Mouse (Mus musculus) activated CD4-positive, CD25-positive, alpha-beta regulatory T cell, adult 4 months (primary cell): ENCODE results near the gene Olfr223. TPM values are rescaled to one million over a fixed set of nuclear protein-coding genes. Genes with fewer than 3 reads are reported as not detected.
"Not testable (repeated sequence)": the region's sequence is repeated elsewhere in the genome, so short reads cannot be mapped to it uniquely, and the experiment has no call there.

Source experiments
- ATAC-seq: one replicate; pipeline ENCODE4 v1.8.0; 2017
- polyA plus RNA-seq, 2 experiments: library from polyadenylated mRNA; unstranded; fragments of 100-300 nt; shearing (Covaris generic); gene quantifications; one replicate each; pipeline ENCODE4 v1.2.1; 2017

The Olfr223 gene
- polyA plus RNA-seq, 2 experiments from 2014 or later, result not detected

DNA sequence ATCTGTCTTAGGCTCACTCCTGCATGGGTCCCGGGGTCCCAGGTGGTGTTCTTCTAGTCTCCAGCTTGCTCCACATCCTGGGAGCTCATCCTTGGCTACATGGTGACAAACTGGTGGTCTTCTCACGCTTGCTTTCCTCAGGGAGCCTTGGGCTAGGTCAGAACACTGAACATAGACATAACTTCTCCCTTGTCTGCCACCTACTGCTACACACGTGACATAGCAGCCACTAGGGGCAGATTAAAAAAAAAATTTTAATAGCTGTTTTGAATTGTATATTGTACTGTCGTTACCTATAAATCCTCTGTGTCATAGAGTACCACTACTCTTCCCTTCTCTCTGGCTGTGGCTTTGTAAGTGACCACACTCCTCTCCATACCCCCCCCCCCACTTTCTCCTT is 3.0 kb upstream of the Olfr223 start:
- no peak for ATAC-seq

DNA sequence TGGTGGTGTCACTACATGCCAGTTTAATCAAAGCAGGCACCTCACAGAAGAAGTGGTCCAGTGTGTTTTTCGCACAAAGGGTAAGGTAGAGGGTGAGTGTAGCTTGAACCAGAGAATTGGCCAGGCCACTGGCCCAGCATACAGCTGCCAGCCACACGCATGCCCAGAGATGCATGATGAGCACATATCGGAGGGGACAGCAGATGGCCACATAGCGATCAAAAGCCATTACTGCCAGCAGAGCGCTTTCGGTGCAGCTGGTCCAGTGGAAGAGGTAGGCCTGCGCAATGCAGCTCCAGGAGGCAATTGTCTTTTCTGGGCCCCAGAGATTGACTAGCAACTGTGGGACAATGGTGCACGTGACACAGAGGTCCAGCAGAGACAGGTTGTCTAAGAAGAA is 3.6 kb downstream of the Olfr223 start:
- ATAC-seq, result no peak

- no peak for ATAC-seq
Observed at GRCm38 (mm10) chr11:59584539-59584938, 8.6 kb downstream of the Olfr223 start.

DNA sequence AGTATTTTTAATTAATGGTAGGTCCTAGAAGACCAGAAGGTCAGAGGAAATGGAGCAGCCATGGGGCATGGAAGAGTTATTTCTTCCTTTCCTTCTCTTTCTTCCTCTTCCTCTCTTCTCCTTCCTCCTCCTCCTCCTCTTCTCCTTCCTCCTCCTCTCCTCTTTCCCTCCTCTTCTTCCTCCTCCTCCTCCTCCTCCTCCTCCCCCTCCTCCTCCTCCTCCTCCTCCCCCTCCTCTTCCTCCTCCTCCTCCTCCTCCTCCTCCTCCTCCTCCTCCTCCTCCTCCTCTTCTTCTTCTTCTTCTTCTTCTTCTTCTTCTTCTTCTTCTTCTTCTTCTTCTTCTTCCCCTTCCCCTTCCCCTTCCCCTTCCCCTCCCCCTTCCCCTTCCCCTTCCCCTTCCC is 17.0 kb downstream of the Olfr223 start, which contains the start of gene Olfr222:
Olfr222 (minus strand) TSS at position 101 of the 400 bp plus-strand sequence.
- ATAC-seq, result not testable (repeated sequence)

DNA sequence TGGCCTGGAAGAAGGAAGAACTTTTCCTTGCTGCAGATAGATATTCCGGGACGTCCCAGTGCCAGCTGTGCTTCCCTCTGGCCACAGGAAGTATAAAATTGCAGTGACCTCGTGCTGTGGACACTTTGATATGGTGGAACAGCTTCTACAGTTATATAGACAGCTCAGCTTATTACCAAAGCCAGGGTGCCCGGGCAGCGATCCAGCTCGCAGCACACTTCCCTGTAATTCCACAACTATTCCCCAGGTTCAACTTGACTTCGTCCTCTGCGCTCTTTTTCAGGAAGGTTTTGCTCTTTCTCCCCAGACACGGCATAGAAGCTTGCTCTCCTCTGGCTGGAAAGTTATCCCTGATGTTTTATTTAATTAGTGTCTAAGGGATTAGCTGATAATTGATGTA is 17.4 kb downstream of the Olfr223 start:
- no peak for ATAC-seq

DNA sequence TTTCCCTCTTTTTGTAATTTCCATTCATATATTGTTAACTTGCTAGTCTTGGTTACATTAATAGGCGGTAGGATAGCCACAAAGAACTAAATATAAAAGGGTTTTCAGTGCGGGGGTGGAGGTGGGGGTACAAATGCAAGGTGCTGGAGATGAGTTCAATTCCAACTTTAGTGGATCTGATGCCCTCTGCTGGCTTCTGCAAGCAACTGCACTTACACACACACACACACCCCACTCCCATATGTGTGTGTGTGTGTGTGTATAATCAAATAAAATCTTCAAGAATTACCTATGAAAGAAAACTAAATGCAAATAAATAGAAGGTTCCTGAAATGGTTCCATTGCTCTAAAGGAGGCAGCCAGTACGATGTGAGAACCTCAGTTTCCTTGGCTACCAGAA is 23.8 kb downstream of the Olfr223 start:
- ATAC-seq, result no peak

GRCm38 (mm10) chr11:59562837-59563236 is 30.3 kb downstream of the Olfr223 start:
- ATAC-seq, result no peak

GRCm38 (mm10) chr11:59562336-59562735 is 30.8 kb downstream of the Olfr223 start:
- ATAC-seq, result no peak

GRCm38 (mm10) chr11:59560906-59561305 is 32.2 kb downstream of the Olfr223 start:
- ATAC-seq, result no peak

DNA sequence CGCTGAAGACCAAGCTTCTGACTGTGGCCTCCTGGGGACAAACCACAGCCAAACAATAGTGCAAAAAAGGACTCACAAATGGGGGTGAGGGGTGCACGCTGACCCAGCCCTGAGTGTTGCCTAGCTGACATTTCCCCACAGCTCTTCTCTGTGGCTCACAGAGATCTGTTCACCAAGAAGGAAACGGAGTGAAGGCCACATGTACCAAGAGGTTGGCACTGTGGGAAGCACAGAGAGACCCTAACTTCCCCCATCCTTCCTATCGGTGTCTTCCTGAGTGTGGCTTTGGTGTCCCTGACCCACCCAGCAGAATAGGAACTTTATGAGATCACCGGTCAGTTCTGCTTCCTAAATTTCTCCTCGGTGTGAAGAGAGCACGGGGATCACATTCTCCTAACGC is 38.6 kb downstream of the Olfr223 start:
- no peak for ATAC-seq

GRCm38 (mm10) chr11:59554127-59554526 is 39.0 kb downstream of the Olfr223 start:
- no peak for ATAC-seq

GRCm38 (mm10) chr11:59544005-59544404 is 49.1 kb downstream of the Olfr223 start:
- no peak for ATAC-seq

DNA sequence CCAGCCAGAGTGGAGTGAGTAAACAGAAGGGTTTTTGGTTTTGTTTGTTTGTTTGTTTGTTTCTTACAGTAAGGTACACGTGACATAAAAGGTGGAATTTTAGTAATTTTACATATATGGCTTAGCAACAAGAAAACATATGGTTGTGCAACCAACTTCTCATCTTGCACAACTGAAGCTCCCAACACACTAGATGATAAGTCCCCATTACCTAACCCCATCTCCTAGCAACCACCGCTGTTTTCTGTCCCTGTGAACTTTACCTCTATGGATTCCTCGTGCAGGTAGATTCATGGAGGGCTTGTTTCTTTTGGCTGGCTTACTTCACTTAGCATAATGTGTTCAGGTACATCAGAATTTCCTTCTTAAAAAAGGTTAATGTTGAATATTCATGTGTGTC is 49.7 kb downstream of the Olfr223 start:
- no peak for ATAC-seq

- no peak for ATAC-seq
Observed at GRCm38 (mm10) chr11:59542442-59542841, 50.6 kb downstream of the Olfr223 start.

DNA sequence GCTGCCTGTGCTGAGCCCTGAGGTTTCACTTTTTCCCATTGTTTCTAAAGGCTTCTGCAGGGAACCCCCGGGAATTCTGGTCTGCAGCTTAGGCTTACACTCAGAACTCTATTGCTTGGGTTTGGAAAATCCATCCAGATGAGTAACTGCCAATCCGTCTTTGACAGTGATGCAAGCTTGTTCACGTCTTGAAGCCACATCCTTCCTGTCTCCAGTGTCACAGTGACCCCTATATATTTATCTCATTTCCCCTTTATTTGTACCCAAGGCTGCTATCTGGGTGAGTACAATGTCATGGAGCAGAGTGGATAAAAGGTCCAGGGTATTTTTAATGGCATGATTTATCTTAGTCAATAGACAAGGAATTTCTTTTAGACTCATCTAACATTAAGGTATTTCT is 51.8 kb downstream of the Olfr223 start, which contains the start of gene Nlrp3:
Nlrp3 (plus strand) TSS at position 245 of the 400 bp plus-strand sequence.
- ATAC-seq, result no peak

GRCm38 (mm10) chr11:59540123-59540522 is 53.0 kb downstream of the Olfr223 start:
- ATAC-seq, result no peak

Other genes starting within 250 kb of the Olfr223 start
- not detected for gene Prss38, start 217.6 kb downstream of the Olfr223 start, polyA plus RNA-seq
- gene Jmjd4, start 143.2 kb downstream of the Olfr223 start, polyA plus RNA-seq, result 1 to 10 TPM; 3.9 to 5.3 TPM
- gene Snap47, start 142.1 kb downstream of the Olfr223 start, polyA plus RNA-seq, result 10 to 100 TPM; 53.7 to 59.5 TPM
- 1 to 10 TPM; 4.8 to 6.9 TPM for gene Zfp867, start 120.8 kb downstream of the Olfr223 start, polyA plus RNA-seq
- gene Zkscan17, start 66.5 kb downstream of the Olfr223 start, polyA plus RNA-seq, result 10 to 100 TPM in 1 of 2 experiments, 1 to 10 TPM in 1; 7.9 to 11.4 TPM
- not detected for gene Nlrp3, start 51.7 kb downstream of the Olfr223 start, polyA plus RNA-seq
- gene Olfr222, start 17.1 kb downstream of the Olfr223 start, polyA plus RNA-seq, result not detected
- gene Mprip, start 68.0 kb upstream of the Olfr223 start, polyA plus RNA-seq, result 10 to 100 TPM; 18.3 to 22.0 TPM
- not detected for gene Pld6, start 194.4 kb upstream of the Olfr223 start, polyA plus RNA-seq
- 10 to 100 TPM; 18.2 to 28.7 TPM for gene Flcn, start 216.7 kb upstream of the Olfr223 start, polyA plus RNA-seq
- gene Nt5m, start 246.2 kb upstream of the Olfr223 start, polyA plus RNA-seq, result 1 to 10 TPM; 8.7 to 8.8 TPM
- 100 to 1,000 TPM in 1 of 2 experiments, 10 to 100 TPM in 1; 95.7 to 102 TPM for gene Cops3, start 246.5 kb upstream of the Olfr223 start, polyA plus RNA-seq